Mouse (Mus musculus): ENCODE data around the gene 2210010C04Rik. TPM values are rescaled to one million over a fixed set of nuclear protein-coding genes. Genes with fewer than 3 reads are reported as not detected.

The 2210010C04Rik gene
- polyA plus RNA-seq (2015; fragmentation: Nextera tagmentation; extraction: Ambion mirVana), result 1.1 TPM in 1 of 2 replicates, not detected in the other

- Histone ChIP-seq H3K9ac (replicated peaks) (no peak within 1 kb of the TSS), H3K4me2 (ENCODE audit: low read depth, low read length) (no peak within 1 kb of the TSS), H3K4me3 (ENCODE audit: low read depth, low read length) (no peak within 1 kb of the TSS), H3K36me3 (replicated peaks; ENCODE audit: insufficient read depth, low read length) (no peaks in the 10 kb centered on the region), H3K4me1 (ENCODE audit: insufficient read depth) (no peaks in the 10 kb centered on the region), H3K27ac (ENCODE audit: low read depth) (no peak within 1 kb of the TSS), H3K27me3 (ENCODE audit: insufficient read depth, low read length) (no peaks in the 10 kb centered on the region), H3K9me3 (ENCODE audit: low read length) (no peaks in the 10 kb centered on the region)
- no peak for TF ChIP-seq CTCF (IDR thresholded peaks at IDR 0.05; ENCODE audit: low read depth)
- TF ChIP-seq EP300 (IDR thresholded peaks at IDR 0.05; ENCODE audit: low read depth), result no peak
- ATAC-seq, result no peak
- no peak for DNase-seq
These were observed at the start of gene 2210010C04Rik for GRCm38 (mm10) chr6:41035409-41035808. Gene 2210010C04Rik, minus strand, starts transcription at chr6:41035509.

DNA sequence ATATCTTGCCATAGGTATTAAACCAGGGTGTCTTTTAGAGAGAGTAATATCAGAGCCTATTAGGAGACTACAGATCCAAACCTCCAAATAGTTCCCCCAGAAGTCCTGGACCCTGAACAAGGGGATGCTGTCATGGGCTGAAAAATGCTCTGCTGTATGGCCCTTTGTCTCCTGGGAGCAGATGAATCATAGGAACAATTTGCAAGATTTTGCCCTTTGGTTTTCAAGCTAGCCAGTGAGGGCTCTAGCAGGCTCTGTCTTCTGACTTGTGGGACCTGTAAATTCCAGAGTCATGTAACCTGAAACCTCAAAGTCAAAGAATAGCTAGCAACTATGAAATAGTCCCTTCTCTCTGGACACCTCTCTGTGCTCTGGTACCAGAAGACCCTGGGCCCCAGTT lies 44.8 kb upstream of the 2210010C04Rik start:
- H3K27ac ChIP-seq (ENCODE audit: low read depth), result no peak overlapping the region
- TF ChIP-seq CTCF (IDR thresholded peaks at IDR 0.05; ENCODE audit: low read depth), result no peak
- no peak for TF ChIP-seq EP300 (IDR thresholded peaks at IDR 0.05; ENCODE audit: low read depth)
- no peak overlapping the region for H3K9ac ChIP-seq (replicated peaks)
- no peak overlapping the region for H3K4me2 ChIP-seq (ENCODE audit: low read depth, low read length)
- no peaks in the 10 kb centered on the region for H3K9me3 ChIP-seq (ENCODE audit: low read length)
- ATAC-seq (no peak), DNase-seq (no peak)
- no peaks in the 10 kb centered on the region for H3K4me1 ChIP-seq (ENCODE audit: insufficient read depth)
- no peak overlapping the region for H3K4me3 ChIP-seq (ENCODE audit: low read depth, low read length)
- H3K36me3 ChIP-seq (replicated peaks; ENCODE audit: insufficient read depth, low read length), result no peaks in the 10 kb centered on the region
- H3K27me3 ChIP-seq (ENCODE audit: insufficient read depth, low read length), result no peaks in the 10 kb centered on the region

DNA sequence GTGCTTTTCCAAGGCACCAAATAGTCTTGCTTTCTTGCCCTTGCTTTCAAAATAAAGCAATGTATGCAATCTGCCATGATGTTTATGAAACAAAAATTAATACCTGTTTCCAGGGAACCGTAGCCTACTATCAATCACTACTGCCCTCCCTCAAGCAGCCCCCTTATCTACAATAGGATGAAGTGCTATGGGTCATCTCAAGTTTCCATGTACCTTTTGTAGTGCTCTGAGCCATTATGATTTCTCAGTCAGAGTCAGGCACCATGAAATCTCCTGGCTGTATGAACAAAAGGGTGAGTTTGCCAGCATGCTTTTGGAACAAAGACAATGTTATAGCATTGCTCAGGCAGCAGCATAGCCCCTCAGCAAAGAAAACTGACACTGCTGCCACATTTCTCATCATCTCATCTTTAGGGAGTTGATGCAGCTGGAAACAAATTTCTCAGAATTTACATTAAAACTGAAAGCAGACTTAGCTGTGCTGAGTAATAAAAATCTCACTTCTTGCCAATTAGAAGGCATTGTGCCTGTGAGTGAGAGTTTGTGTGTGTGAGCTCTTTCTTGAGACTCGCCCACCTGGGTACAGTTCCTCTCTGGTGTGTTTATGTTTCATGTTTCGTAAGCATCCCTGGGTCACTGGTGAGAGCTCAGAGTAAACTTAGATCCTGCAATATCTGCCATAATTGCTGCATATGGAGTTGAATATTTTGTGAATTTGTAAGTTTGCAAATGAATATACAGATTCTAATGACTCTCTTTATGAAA lies 43.4 kb upstream of the 2210010C04Rik start:
- H3K27me3 ChIP-seq (ENCODE audit: insufficient read depth, low read length), result no peaks in the 10 kb centered on the region
- no peaks in the 10 kb centered on the region for H3K9me3 ChIP-seq (ENCODE audit: low read length)
- no peak for DNase-seq
- no peaks in the 10 kb centered on the region for H3K36me3 ChIP-seq (replicated peaks; ENCODE audit: insufficient read depth, low read length)
- TF ChIP-seq CTCF (IDR thresholded peaks at IDR 0.05; ENCODE audit: low read depth) (no peak), EP300 (IDR thresholded peaks at IDR 0.05; ENCODE audit: low read depth) (no peak)
- H3K9ac ChIP-seq (replicated peaks), result no peak overlapping the region
- H3K4me1 ChIP-seq (ENCODE audit: insufficient read depth), result no peaks in the 10 kb centered on the region
- ATAC-seq, result no peak
- no peak overlapping the region for H3K27ac ChIP-seq (ENCODE audit: low read depth)
- WGBS (ENCODE audit: insufficient replicate concordance), result 61% methylated on average over 3 of the region's 3 CpGs
- no peak overlapping the region for H3K4me2 ChIP-seq (ENCODE audit: low read depth, low read length)
- H3K4me3 ChIP-seq (ENCODE audit: low read depth, low read length), result no peak overlapping the region

- Histone ChIP-seq H3K27ac (ENCODE audit: low read depth) (no peak overlapping the region), H3K9ac (replicated peaks) (no peak overlapping the region), H3K9me3 (ENCODE audit: low read length) (no peaks in the 10 kb centered on the region), H3K27me3 (ENCODE audit: insufficient read depth, low read length) (no peaks in the 10 kb centered on the region), H3K36me3 (replicated peaks; ENCODE audit: insufficient read depth, low read length) (no peaks in the 10 kb centered on the region), H3K4me2 (ENCODE audit: low read depth, low read length) (no peak overlapping the region), H3K4me3 (ENCODE audit: low read depth, low read length) (no peak overlapping the region), H3K4me1 (ENCODE audit: insufficient read depth) (no peaks in the 10 kb centered on the region)
- TF ChIP-seq CTCF (IDR thresholded peaks at IDR 0.05; ENCODE audit: low read depth), result no peak
- no peak for TF ChIP-seq EP300 (IDR thresholded peaks at IDR 0.05; ENCODE audit: low read depth)
- DNase-seq (no peak), ATAC-seq (no peak)
- WGBS (ENCODE audit: insufficient replicate concordance), result 49% methylated on average over 2 of the region's 2 CpGs
These were observed 40.4 kb upstream of the 2210010C04Rik start for GRCm38 (mm10) chr6:41075753-41076152.

DNA sequence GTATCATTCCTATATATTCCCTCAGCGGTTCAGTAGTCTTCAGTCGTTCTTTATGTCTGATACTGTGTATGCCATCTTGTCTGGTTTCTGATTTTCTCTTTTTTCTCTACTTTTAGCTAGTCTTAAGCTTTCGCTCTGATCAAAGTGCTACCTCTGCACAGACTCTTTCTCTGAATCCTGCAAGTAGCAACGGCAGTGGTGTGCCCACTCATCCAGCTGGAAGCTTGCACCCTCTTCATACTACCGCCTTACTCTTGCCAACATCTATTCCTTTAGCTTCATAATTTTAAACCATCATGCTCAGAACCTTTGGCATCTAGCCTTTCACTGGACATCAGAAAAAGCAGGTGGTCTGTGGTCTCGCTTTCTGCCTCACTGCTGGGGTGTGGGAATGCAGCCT lies 28.0 kb upstream of the 2210010C04Rik start:
- Histone ChIP-seq H3K4me2 (ENCODE audit: low read depth, low read length) (no peak overlapping the region), H3K9me3 (ENCODE audit: low read length) (no peaks in the 10 kb centered on the region), H3K27me3 (ENCODE audit: insufficient read depth, low read length) (no peaks in the 10 kb centered on the region), H3K9ac (replicated peaks) (no peak overlapping the region), H3K4me1 (ENCODE audit: insufficient read depth) (no peaks in the 10 kb centered on the region), H3K36me3 (replicated peaks; ENCODE audit: insufficient read depth, low read length) (no peaks in the 10 kb centered on the region), H3K27ac (ENCODE audit: low read depth) (no peak overlapping the region), H3K4me3 (ENCODE audit: low read depth, low read length) (no peak overlapping the region)
- ATAC-seq (no peak), DNase-seq (no peak)
- TF ChIP-seq EP300 (IDR thresholded peaks at IDR 0.05; ENCODE audit: low read depth) (no peak), CTCF (IDR thresholded peaks at IDR 0.05; ENCODE audit: low read depth) (no peak)
- WGBS (ENCODE audit: insufficient replicate concordance), result 80% methylated on average over 6 of the region's 6 CpGs

GRCm38 (mm10) chr6:41062746-41063145 lies 27.4 kb upstream of the 2210010C04Rik start:
- no peak overlapping the region for H3K4me3 ChIP-seq (ENCODE audit: low read depth, low read length)
- H3K4me1 ChIP-seq (ENCODE audit: insufficient read depth), result no peaks in the 10 kb centered on the region
- H3K36me3 ChIP-seq (replicated peaks; ENCODE audit: insufficient read depth, low read length), result no peaks in the 10 kb centered on the region
- WGBS (ENCODE audit: insufficient replicate concordance), result 31% methylated on average over 3 of the region's 3 CpGs
- no peak overlapping the region for H3K27ac ChIP-seq (ENCODE audit: low read depth)
- H3K27me3 ChIP-seq (ENCODE audit: insufficient read depth, low read length), result no peaks in the 10 kb centered on the region
- no peaks in the 10 kb centered on the region for H3K9me3 ChIP-seq (ENCODE audit: low read length)
- TF ChIP-seq CTCF (IDR thresholded peaks at IDR 0.05; ENCODE audit: low read depth) (no peak), EP300 (IDR thresholded peaks at IDR 0.05; ENCODE audit: low read depth) (no peak)
- no peak overlapping the region for H3K9ac ChIP-seq (replicated peaks)
- H3K4me2 ChIP-seq (ENCODE audit: low read depth, low read length), result no peak overlapping the region
- DNase-seq, result no peak
- ATAC-seq, result peak; percentile 51
